In the genomic region with DNA sequence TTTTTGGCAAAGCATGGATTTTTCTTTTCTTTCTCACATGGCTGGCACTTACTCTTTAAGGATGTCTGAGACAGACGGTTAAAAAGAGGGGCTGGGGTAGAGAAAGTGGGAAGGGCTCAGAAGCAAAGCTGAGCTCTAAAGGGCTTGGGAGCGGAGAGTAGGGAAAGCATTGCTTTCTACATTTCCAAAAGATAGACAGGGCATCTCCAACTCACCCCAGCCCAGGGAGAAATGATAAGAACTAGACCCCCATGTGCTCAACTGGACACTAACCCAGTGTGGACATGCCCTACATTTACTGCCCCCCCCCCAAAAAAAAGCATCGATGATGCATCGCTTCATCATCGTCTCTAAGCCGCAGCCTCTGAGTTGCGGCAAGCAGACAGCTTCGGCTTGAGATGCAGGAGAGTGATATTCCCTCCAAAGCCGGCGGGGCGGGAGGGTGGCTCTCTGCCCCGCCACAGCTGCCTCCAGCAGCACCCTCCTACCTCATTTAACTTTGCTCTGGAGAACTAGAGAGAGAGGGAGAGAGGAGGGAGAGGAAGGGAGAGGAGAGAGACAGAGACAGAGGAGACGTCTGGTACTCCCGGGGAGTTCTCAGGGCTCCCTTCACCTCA, we compare ENCODE assay signal across 9 mouse cellular contexts. TPM values are rescaled to one million over a fixed set of nuclear protein-coding genes. Genes with fewer than 3 reads are reported as not detected.
DNase-seq lines count a peak whose midpoint lies in the region; ATAC-seq lines count a peak whose summit lies in the region.
"Had no signal": no experiment of that assay in that cellular context is flagged by ENCODE, and none has a peak within 500 bp of the region (broad histone marks: within the 10 kb centered on the region; RNA-seq: fewer than 3 reads in every experiment).

No protein-coding gene starts in this region.

- H3K27ac ChIP-seq in lung, embryonic 16.5 days (ENCODE audit: low read length): no peak overlapping the region
- H3K27ac ChIP-seq in hindbrain, embryonic 15.5 days (replicated peaks): peak overlapping the region; percentile 50; the same call in 1 of the 2 replicates
- no peak overlapping the region; the same call in 1 of the 2 replicates for H3K27ac ChIP-seq in neural tube, embryonic 12.5 days
- H3K27ac ChIP-seq: liver, embryonic 14.5 days had no signal

- H3K4me2 ChIP-seq in lung, embryonic 16.5 days (ENCODE audit: low read depth, low read length): peak overlapping the region; percentile 25; the same call in 1 of the 2 replicates
- peak overlapping the region; percentile 98 for H3K4me2 ChIP-seq in hindbrain, embryonic 15.5 days
- H3K4me2 ChIP-seq in neural tube, embryonic 12.5 days (replicated peaks): peak overlapping the region; percentile 94

- peaks cover 16% of the 10 kb centered on the region for H3K4me1 ChIP-seq in lung, embryonic 16.5 days (replicated peaks; ENCODE audit: control insufficient read depth, insufficient read depth, low read length)
- peaks cover 42% of the 10 kb centered on the region for H3K4me1 ChIP-seq in hindbrain, embryonic 15.5 days (replicated peaks)
- H3K4me1 ChIP-seq in neural tube, embryonic 12.5 days: peaks cover 43% of the 10 kb centered on the region

- no peaks in the 10 kb centered on the region for H3K36me3 ChIP-seq in lung, embryonic 16.5 days (ENCODE audit: control insufficient read depth, insufficient read depth, low read length)
- no peaks in the 10 kb centered on the region for H3K36me3 ChIP-seq in hindbrain, embryonic 15.5 days
- peaks cover 1% of the 10 kb centered on the region; the same call in 1 of the 2 replicates for H3K36me3 ChIP-seq in neural tube, embryonic 12.5 days

- WGBS in lung, embryonic 16.5 days: 7% methylated on average over 14 of the region's 14 CpGs
- WGBS in hindbrain, embryonic 15.5 days: 2% methylated on average over 14 of the region's 14 CpGs
- WGBS in neural tube, embryonic 12.5 days: 2% methylated on average over 14 of the region's 14 CpGs

- H3K4me3 ChIP-seq in lung, embryonic 16.5 days (ENCODE audit: low read length): peak overlapping the region; percentile 3; the same call in 1 of the 2 replicates
- peak overlapping the region; percentile 53 for H3K4me3 ChIP-seq in hindbrain, embryonic 15.5 days
- peak overlapping the region; percentile 52 for H3K4me3 ChIP-seq in neural tube, embryonic 12.5 days

- peak; percentile 39 for DNase-seq in embryo, embryonic 10.5 days (ENCODE audit: low spot score)
- no peak for DNase-seq in embryo, embryonic 9.5 days (ENCODE audit: extremely low spot score)
- DNase-seq in lung, postnatal 36 days: no peak
- DNase-seq in layer of hippocampus, adult 11-12 months (ENCODE audit: low spot score): no peak
- no peak for DNase-seq in layer of hippocampus, postnatal 10 days (ENCODE audit: low spot score in 2 of 2)

- no peaks in the 10 kb centered on the region for H3K9me3 ChIP-seq in lung, embryonic 16.5 days (ENCODE audit: control insufficient read depth, low read length)
- H3K9me3 ChIP-seq in hindbrain, embryonic 15.5 days: no peaks in the 10 kb centered on the region
- H3K9me3 ChIP-seq in neural tube, embryonic 12.5 days: no peaks in the 10 kb centered on the region

- peaks cover 39% of the 10 kb centered on the region for H3K27me3 ChIP-seq in lung, embryonic 16.5 days (ENCODE audit: control insufficient read depth, insufficient read depth, low read depth, low read length)
- H3K27me3 ChIP-seq in hindbrain, embryonic 15.5 days: no peaks in the 10 kb centered on the region
- H3K27me3 ChIP-seq in neural tube, embryonic 12.5 days (replicated peaks): 0 out of 2 replicates have a peak, but pooled peaks cover 6% of the 10 kb centered on the region

- ATAC-seq in lung, embryonic 16.5 days (ENCODE audit: low read depth): no peak
- ATAC-seq in hindbrain, embryonic 15.5 days (ENCODE audit: low FRiP score, low read depth): no peak
- ATAC-seq in neural tube, embryonic 12.5 days (ENCODE audit: low FRiP score, low read depth): no peak

- peak overlapping the region; percentile 28; the same call in 1 of the 2 replicates for H3K9ac ChIP-seq in lung, embryonic 16.5 days (ENCODE audit: low read length)
- H3K9ac ChIP-seq in hindbrain, embryonic 15.5 days: peak overlapping the region; percentile 52
- peak overlapping the region; percentile 57 for H3K9ac ChIP-seq in neural tube, embryonic 12.5 days
- H3K9ac ChIP-seq: liver, embryonic 14.5 days had no signal

RNA-seq across cellular contexts. Expression of a gene that starts 1.5 kb away (rescaled TPM):
- 0.68 and 0.92 TPM in 2 replicates for polyA plus RNA-seq in lung, embryonic 16.5 days (2015; fragmentation: Nextera tagmentation; extraction: Ambion mirVana)
- 10.3 and 10.4 TPM in 2 replicates for polyA plus RNA-seq in hindbrain, embryonic 15.5 days (2015; fragmentation: Nextera tagmentation; extraction: Ambion mirVana)
- polyA plus RNA-seq in neural tube, embryonic 12.5 days (2016; fragmentation: Nextera tagmentation; extraction: Ambion mirVana): 7.8 and 9.7 TPM in 2 replicates
- 10 to 100 TPM; 31.2 to 34.3 TPM for total RNA-seq in layer of hippocampus, postnatal 10 days (2021)

RNA-seq across cellular contexts. Expression of a gene that starts 13.0 kb away (rescaled TPM):
- 21.6 and 24.0 TPM in 2 replicates for polyA plus RNA-seq in lung, embryonic 16.5 days (2015; fragmentation: Nextera tagmentation; extraction: Ambion mirVana)
- polyA plus RNA-seq in hindbrain, embryonic 15.5 days (2015; fragmentation: Nextera tagmentation; extraction: Ambion mirVana): 19.4 and 24.8 TPM in 2 replicates
- polyA plus RNA-seq in neural tube, embryonic 12.5 days (2016; fragmentation: Nextera tagmentation; extraction: Ambion mirVana): 16.4 and 23.2 TPM in 2 replicates
- 10 to 100 TPM; 78.3 to 81.4 TPM for total RNA-seq in layer of hippocampus, postnatal 10 days (2021)

RNA-seq across cellular contexts. Expression of a gene that starts 32.3 kb away (rescaled TPM):
- polyA plus RNA-seq in lung, embryonic 16.5 days (2015; fragmentation: Nextera tagmentation; extraction: Ambion mirVana): 4.9 and 5.3 TPM in 2 replicates
- 6.8 TPM in 2 replicates for polyA plus RNA-seq in hindbrain, embryonic 15.5 days (2015; fragmentation: Nextera tagmentation; extraction: Ambion mirVana)
- 2.1 and 2.3 TPM in 2 replicates for polyA plus RNA-seq in neural tube, embryonic 12.5 days (2016; fragmentation: Nextera tagmentation; extraction: Ambion mirVana)
- 10 to 100 TPM in 1 of 2 experiments, 1 to 10 TPM in 1; 9.7 to 14.2 TPM for total RNA-seq in layer of hippocampus, postnatal 10 days (2021)

RNA-seq across cellular contexts. Expression of a gene that starts 45.1 kb away (rescaled TPM):
- polyA plus RNA-seq in lung, embryonic 16.5 days (2015; fragmentation: Nextera tagmentation; extraction: Ambion mirVana): 21.9 and 22.7 TPM in 2 replicates
- polyA plus RNA-seq in hindbrain, embryonic 15.5 days (2015; fragmentation: Nextera tagmentation; extraction: Ambion mirVana): 130 and 136 TPM in 2 replicates
- polyA plus RNA-seq in neural tube, embryonic 12.5 days (2016; fragmentation: Nextera tagmentation; extraction: Ambion mirVana): 108 and 127 TPM in 2 replicates
- 100 to 1,000 TPM; 139 to 147 TPM for total RNA-seq in layer of hippocampus, postnatal 10 days (2021)

RNA-seq across cellular contexts. Expression of a gene that starts 52.3 kb away (rescaled TPM):
- polyA plus RNA-seq in lung, embryonic 16.5 days (2015; fragmentation: Nextera tagmentation; extraction: Ambion mirVana): 32.5 and 33.5 TPM in 2 replicates
- polyA plus RNA-seq in hindbrain, embryonic 15.5 days (2015; fragmentation: Nextera tagmentation; extraction: Ambion mirVana): 5.7 TPM in 2 replicates
- polyA plus RNA-seq in neural tube, embryonic 12.5 days (2016; fragmentation: Nextera tagmentation; extraction: Ambion mirVana): 7.7 and 8.9 TPM in 2 replicates
- total RNA-seq in layer of hippocampus, postnatal 10 days (2021): 1 to 10 TPM; 2.2 to 2.6 TPM

Comparison
In these comparisons a context has a peak if more than half of its experiments do, and no peak if none do; other contexts are left out.
1. H3K4me2 ChIP-seq: peak in every context shown above with its lines; median percentile 98 in hindbrain, embryonic 15.5 days; 94 in neural tube, embryonic 12.5 days; 25 in lung, embryonic 16.5 days.
2. H3K4me3 ChIP-seq: peak in every context shown above with its lines; median percentile 53 in hindbrain, embryonic 15.5 days; 52 in neural tube, embryonic 12.5 days; 3 in lung, embryonic 16.5 days.